Mouse (Mus musculus) heart, postnatal 14 days (tissue): Measurements from ENCODE around the gene Cfb. TPM values are rescaled to one million over a fixed set of nuclear protein-coding genes. Genes with fewer than 3 reads are reported as not detected.
"Not testable (repeated sequence)": the region's sequence is repeated elsewhere in the genome, so short reads cannot be mapped to it uniquely, and the experiment has no call there.

Experiments used
- DNase-seq, 2 experiments: peaks; one replicate each; pipeline ENCODE4 v3.0.0; 2021 to 2022
- intact Hi-C: fragments of 180-260 bp; cut with DNase I; formaldehyde crosslinking; loops from one replicate; pipeline ENCODE4 v1.15.1; 2025
- microRNA-seq, 2 experiments: library from miRNA; unstranded; fragments of <30 nt; microRNA quantifications; one replicate each; pipeline ENCODE4 v1.2.0; 2021 to 2022
- total RNA-seq, 2 experiments: library from RNA; stranded (reverse); gene quantifications; 2 replicates each; pipeline ENCODE4 v1.2.3; 2021

The Cfb gene
- total RNA-seq, 2 experiments from 2014 or later: 6.3 to 7.8 TPM

- intact Hi-C loops: no loop called here
- DNase-seq: no peak
These were observed 17.4 kb downstream of the Cfb start for GRCm38 (mm10) chr17:34844884-34845283.

- intact Hi-C loops: no loop called here
- no peak for DNase-seq
These were observed 21.5 kb downstream of the Cfb start for GRCm38 (mm10) chr17:34840736-34841307.

- intact Hi-C loops: no loop called here
- DNase-seq: no peak
These were observed 23.5 kb downstream of the Cfb start for GRCm38 (mm10) chr17:34838785-34839184.

GRCm38 (mm10) chr17:34837464-34838324 is 24.6 kb downstream of the Cfb start:
- intact Hi-C loops: no loop called here
- no peak for DNase-seq

GRCm38 (mm10) chr17:34836856-34837221 is 25.5 kb downstream of the Cfb start, which contains the start of the genes Stk19 and Dxo:
TSS of gene Stk19 (minus strand) at chr17:34836945.
TSS of gene Dxo (plus strand) at chr17:34837019.
- peak; percentile 94 to 98 for DNase-seq
- intact Hi-C loops: no loop called here

- no peak for DNase-seq
- intact Hi-C loops: no loop called here
These were observed 26.0 kb downstream of the Cfb start for GRCm38 (mm10) chr17:34836155-34836855.

GRCm38 (mm10) chr17:34830776-34831175 is 31.5 kb downstream of the Cfb start:
- intact Hi-C loops: not testable (repeated sequence)

GRCm38 (mm10) chr17:34814818-34815370 is 47.4 kb downstream of the Cfb start:
- DNase-seq: no peak
- intact Hi-C loops: loop anchor here (5.0 kb wide), 2 partner anchors 83 to 163 kb away; no protein-coding TSS in a partner anchor

More at GRCm38 (mm10) chr17:34830776-34831175, 31.5 kb downstream of the Cfb start:
- DNase-seq: not testable (repeated sequence)

GRCm38 (mm10) chr17:34813747-34814146 is 48.6 kb downstream of the Cfb start:
- peak; percentile 58 to 62 for DNase-seq
- intact Hi-C loops: loop anchor here (5.0 kb wide), 2 partner anchors 81 to 161 kb away; no protein-coding TSS in a partner anchor

GRCm38 (mm10) chr17:34811275-34811674 is 51.0 kb downstream of the Cfb start:
- intact Hi-C loops: loop anchor here (5.0 kb wide), 2 partner anchors 79 to 159 kb away; no protein-coding TSS in a partner anchor
- DNase-seq: no peak

GRCm38 (mm10) chr17:34810811-34811210 is 51.5 kb downstream of the Cfb start:
- not testable (repeated sequence) for DNase-seq
- intact Hi-C loops: loop anchor here (5.0 kb wide), 2 partner anchors 79 to 159 kb away; no protein-coding TSS in a partner anchor

GRCm38 (mm10) chr17:34810411-34810810 is 51.9 kb downstream of the Cfb start:
- DNase-seq: not testable (repeated sequence)
- intact Hi-C loops: loop anchor here (5.0 kb wide), 2 partner anchors 78 to 158 kb away; no protein-coding TSS in a partner anchor

- DNase-seq: no peak
- intact Hi-C loops: no loop called here
These were observed 53.6 kb downstream of the Cfb start for GRCm38 (mm10) chr17:34808599-34809205.

GRCm38 (mm10) chr17:34807176-34807575 is 55.1 kb downstream of the Cfb start:
- intact Hi-C loops: no loop called here
- no peak for DNase-seq

Small RNA genes lying within 50 kb of the gene (microRNA-seq; reads per million reads assigned to microRNA genes)
- gene Mir6970 (0 to 1.2 reads per million in 2 experiments), gene Mir6971 (1.6 to 3.7 reads per million in 2 experiments), gene Mir6972 (0 reads per million in 2 experiments)

Other genes starting within 250 kb of the Cfb start
- gene Egfl8, start 246.5 kb downstream of the Cfb start, total RNA-seq: 1 to 10 TPM; 2.1 to 2.7 TPM
- gene Ppt2, start 234.0 kb downstream of the Cfb start, total RNA-seq: 10 to 100 TPM; 42.6 to 43.2 TPM
- gene Prrt1, start 233.0 kb downstream of the Cfb start, total RNA-seq: 1 to 10 TPM; 1.9 to 3.1 TPM
- gene Fkbpl, start 217.8 kb downstream of the Cfb start, total RNA-seq: 1 to 10 TPM; 8.2 to 8.3 TPM
- gene Atf6b, start 215.4 kb downstream of the Cfb start, total RNA-seq: 10 to 100 TPM; 18.0 to 19.0 TPM
- gene Tnxb, start 192.0 kb downstream of the Cfb start, total RNA-seq: 10 to 100 TPM; 48.6 to 56.7 TPM
- gene C4b, start 118.6 kb downstream of the Cfb start, total RNA-seq: 10 to 100 TPM; 17.9 to 21.3 TPM
- not detected for gene Cyp21a1, start 58.0 kb downstream of the Cfb start, total RNA-seq
- gene Stk19, start 25.6 kb downstream of the Cfb start, total RNA-seq: 10 to 100 TPM; 10.7 to 13.5 TPM
- 10 to 100 TPM; 17.5 to 18.2 TPM for gene Dxo, start 25.5 kb downstream of the Cfb start, total RNA-seq
- 10 to 100 TPM; 25.0 to 25.4 TPM for gene Skiv2l, start 12.3 kb downstream of the Cfb start, total RNA-seq
- 10 to 100 TPM; 13.1 to 15.5 TPM for gene Nelfe, start 12.1 kb downstream of the Cfb start, total RNA-seq
- gene Zbtb12, start 17.0 kb upstream of the Cfb start, total RNA-seq: 1 to 10 TPM; 5.1 to 6.1 TPM
- gene Gm20547, start 19.5 kb upstream of the Cfb start, total RNA-seq: not detected
- 1 to 10 TPM; 4.3 to 6.0 TPM for gene C2, start 35.7 kb upstream of the Cfb start, total RNA-seq
- 10 to 100 TPM; 45.2 to 49.4 TPM for gene Ehmt2, start 36.0 kb upstream of the Cfb start, total RNA-seq
- gene Slc44a4, start 51.9 kb upstream of the Cfb start, total RNA-seq: under 1 TPM in 1 of 2 experiments, not detected in 1; 0.17 TPM
- 10 to 100 TPM; 14.0 to 14.6 TPM for gene Neu1, start 68.7 kb upstream of the Cfb start, total RNA-seq
- gene Hspa1b, start 96.7 kb upstream of the Cfb start, total RNA-seq: 1 to 10 TPM; 3.8 to 3.9 TPM
- gene Gm20481, start 107.4 kb upstream of the Cfb start, total RNA-seq: not detected
- 1 to 10 TPM; 2.3 to 3.3 TPM for gene Hspa1a, start 109.6 kb upstream of the Cfb start, total RNA-seq
- gene Hspa1l, start 110.2 kb upstream of the Cfb start, total RNA-seq: 1 to 10 TPM; 2.7 to 4.7 TPM
- 10 to 100 TPM; 19.2 to 25.0 TPM for gene Lsm2, start 119.3 kb upstream of the Cfb start, total RNA-seq
- gene Vars, start 138.5 kb upstream of the Cfb start, total RNA-seq: 10 to 100 TPM; 24.5 to 26.0 TPM
- 1 to 10 TPM; 5.3 to 5.9 TPM for gene Vwa7, start 154.1 kb upstream of the Cfb start, total RNA-seq
- gene Sapcd1, start 165.5 kb upstream of the Cfb start, total RNA-seq: under 1 TPM; 0.34 to 0.48 TPM
- gene Msh5, start 184.2 kb upstream of the Cfb start, total RNA-seq: 1 to 10 TPM; 1.6 to 2.0 TPM
- 10 to 100 TPM; 61.6 to 72.9 TPM for gene Clic1, start 187.4 kb upstream of the Cfb start, total RNA-seq
- gene Ddah2, start 196.5 kb upstream of the Cfb start, total RNA-seq: 10 to 100 TPM; 49.3 to 50.0 TPM
- not detected for gene Ly6g6c, start 202.9 kb upstream of the Cfb start, total RNA-seq
- gene Mpig6b, start 203.7 kb upstream of the Cfb start, total RNA-seq: under 1 TPM; 0.61 to 0.74 TPM
- not detected for gene Ly6g6e, start 214.4 kb upstream of the Cfb start, total RNA-seq
- gene Ly6g6d, start 215.5 kb upstream of the Cfb start, total RNA-seq: 1 to 10 TPM in 1 of 2 experiments, under 1 TPM in 1; 0.67 to 3.3 TPM
- not detected for gene Ly6g6f, start 223.1 kb upstream of the Cfb start, total RNA-seq
- gene Abhd16a, start 226.7 kb upstream of the Cfb start, total RNA-seq: 10 to 100 TPM; 53.7 to 56.7 TPM
- not detected for gene Ly6g5c, start 245.8 kb upstream of the Cfb start, total RNA-seq